Mouse (Mus musculus) ovary, postnatal 36 days (tissue): ENCODE measurements at regions not wholly inside any gene's neighbourhood (a gene's known extent, or its start where the extent isn't known, plus 50 kb on each side); places are given as distances from the start of the nearest gene placed in this dataset.
"Not testable (repeated sequence)": the region's sequence is repeated elsewhere in the genome, so short reads cannot be mapped to it uniquely, and the experiment has no call there.

ENCODE experiments used
- DNase-seq: peaks from one replicate; pipeline ENCODE4 v3.0.0; 2022; ENCODE audit warnings: low spot score, mixed read lengths

DNA sequence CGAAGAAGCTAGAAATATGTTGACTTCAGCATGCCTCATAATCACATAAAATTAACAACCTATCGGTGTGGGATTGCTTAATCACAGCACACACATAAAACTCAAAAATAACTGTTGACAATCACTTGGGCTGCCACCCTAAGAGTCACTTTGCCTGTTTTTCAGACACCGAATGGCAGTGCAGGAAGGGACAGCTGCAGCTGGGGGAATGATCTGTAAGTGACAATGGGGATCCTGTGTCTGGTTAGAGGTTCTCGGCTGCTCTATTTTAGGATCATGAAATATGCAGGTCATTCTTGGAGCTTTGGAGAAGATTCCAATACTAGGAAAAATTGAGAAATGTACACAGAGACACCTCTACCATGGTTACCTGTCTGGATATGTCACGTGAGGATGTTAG is 54.4 kb upstream of the Tcf12 start:
- DNase-seq: no peak

DNA sequence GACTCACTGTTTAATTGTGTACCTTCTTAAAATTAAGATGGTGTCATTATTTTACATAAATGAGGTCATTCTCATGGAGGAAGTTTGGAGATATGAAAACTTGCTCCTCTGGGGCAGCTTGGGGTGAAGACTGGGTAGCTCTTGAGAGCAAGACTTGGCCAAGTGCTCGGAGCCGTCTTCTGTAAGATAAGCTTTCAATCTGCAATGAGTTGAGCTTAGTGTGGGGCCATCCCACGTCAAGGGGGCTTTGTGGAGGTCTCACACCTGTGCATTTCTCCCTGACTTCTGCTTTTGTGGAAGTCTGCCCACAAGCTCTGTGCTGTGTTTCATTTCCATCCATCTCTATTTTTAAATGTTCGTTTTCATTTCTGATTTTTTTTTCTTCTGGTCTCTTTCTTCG is 54.9 kb upstream of the Tcf12 start:
- no peak for DNase-seq

DNA sequence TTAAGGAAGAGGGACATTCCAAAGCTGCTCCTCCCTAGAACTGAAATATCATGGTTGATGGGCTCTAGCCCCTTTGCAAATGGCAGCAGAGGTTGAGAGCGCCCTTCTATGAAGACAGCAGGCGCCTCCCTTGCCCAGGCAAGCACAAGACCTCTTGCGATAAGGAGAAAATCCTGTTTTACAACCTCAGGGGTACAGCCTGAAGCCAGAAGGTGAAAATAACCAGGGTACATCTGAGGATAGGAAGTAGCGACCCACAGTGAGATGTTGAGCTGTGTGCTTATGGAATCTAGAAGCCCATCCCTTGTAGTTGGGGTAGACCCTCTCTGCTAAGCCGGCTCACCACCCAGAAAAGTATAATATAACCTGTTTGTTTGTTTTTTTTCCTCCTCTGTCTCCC is 57.6 kb upstream of the Tcf12 start:
- no peak for DNase-seq

DNA sequence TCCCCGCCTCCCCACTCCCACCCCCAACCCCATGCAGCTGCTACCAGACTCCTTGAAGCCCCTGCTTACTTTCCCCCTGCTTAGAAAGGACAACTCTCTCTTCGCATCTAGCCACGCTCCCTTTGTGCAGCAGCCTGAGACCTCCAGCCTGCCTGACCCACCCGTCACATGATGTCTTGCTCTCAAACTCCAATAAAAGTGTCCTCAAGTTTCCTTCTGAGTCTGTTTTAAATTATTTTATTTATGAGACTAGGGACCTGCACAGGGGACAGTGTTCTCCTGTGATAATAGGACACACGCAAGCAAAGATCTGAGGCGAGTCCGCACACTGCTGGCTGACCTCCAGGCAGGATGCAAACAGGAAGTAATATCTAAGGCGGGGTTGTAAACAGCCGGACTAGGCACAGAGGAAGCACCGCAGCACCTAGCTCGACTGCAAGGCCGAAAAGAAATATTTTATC is 58.1 kb upstream of the Tcf12 start:
- DNase-seq: peak; percentile 49

DNA sequence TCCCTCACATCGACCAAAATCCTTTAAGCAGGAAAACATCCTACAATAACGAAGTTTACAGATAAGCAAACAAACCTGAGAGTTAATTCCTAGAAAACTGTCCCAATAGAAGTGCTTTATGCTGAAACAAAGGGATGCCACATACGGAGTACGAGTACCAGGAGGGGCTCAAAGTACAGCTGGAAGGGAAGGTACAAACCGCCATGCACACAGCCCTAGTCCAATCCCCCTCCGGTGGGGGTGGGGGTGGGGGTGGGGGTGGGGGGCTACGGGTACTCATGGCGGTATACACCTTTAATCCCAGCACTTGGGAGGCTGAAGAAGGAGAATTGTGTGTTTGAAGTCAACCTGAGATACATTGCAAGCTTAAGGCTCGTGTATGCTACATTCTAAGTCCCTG is 58.6 kb upstream of the Tcf12 start:
- no peak for DNase-seq

DNA sequence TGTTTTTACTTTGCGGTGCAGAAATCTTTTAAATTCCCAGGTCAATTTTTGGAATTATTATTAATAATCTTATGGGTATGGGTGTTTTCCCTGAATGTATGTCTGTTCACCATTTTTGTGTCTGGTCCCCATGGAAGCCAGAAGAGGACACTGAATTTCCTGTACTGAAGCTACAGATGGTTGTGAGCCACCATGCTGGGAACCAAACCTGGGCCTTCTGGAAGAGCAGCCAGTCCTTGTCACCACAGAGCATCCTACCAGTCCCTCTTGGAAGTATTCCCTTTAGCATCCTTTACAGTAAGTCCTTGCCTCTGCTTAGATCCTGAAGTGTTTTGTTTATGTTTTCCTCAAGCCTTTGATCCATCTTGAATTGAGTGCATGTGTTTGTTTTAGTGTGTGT is 60.7 kb upstream of the Tcf12 start:
- DNase-seq: no peak

DNA sequence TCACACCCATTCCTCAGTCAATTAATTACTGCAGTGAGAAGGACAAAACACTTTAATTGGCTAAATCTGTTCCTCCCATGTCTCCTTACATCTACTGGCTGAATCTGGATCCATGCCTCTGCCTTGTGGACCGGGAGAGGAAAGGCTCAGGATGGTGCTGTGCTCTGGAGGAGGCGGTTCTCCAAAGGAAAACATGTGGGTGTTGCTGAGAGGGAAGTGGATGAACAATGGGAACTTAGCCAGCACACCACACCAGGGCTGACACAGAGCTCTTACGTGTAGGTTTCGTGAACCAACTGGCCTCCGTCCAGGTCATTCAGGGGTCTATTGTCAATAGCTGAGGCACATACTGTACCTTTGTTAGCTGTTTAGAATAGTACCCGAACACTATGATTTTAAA is 69.3 kb upstream of the Tcf12 start:
- DNase-seq: peak; percentile 12

DNA sequence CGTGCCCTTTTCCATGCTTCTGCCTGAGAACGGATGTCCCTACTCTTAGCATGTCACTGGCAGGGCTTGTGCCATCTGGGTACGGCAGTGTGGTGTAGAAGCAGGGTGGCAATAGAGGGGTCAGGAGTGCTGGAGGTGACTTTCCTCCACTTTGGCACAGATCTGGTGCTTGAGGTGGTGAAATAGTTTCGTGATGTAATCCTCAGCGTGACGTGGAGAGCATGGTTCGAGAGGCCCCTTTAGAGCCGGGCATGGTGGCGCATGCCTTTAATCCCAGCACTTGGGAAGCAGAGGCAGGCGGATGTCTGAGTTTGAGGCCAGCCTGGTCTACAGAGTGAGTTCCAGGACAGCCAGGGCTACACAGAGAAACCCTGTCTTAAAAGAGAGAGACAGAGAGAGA is 71.7 kb upstream of the Tcf12 start:
- DNase-seq: no peak

DNA sequence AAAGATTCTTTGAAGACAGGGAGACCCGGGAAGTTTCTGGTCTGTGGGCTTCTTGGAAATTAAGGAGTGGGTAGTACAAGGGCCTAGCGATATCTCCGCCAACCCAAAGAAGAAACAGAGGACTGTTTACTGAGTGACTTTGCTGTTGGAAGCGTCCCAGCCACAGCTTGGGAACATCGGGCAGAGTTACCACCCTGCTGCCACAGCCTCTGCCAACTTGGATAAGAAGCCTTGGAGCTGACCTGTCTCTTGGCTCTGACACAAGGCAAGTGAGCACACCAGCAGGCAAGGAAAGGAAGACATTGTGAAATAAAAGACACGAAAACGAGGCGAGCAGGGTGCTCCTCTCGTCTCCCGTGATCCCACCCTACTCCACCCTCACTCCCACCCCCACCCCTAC is 72.3 kb upstream of the Tcf12 start:
- peak; percentile 58 for DNase-seq

DNA sequence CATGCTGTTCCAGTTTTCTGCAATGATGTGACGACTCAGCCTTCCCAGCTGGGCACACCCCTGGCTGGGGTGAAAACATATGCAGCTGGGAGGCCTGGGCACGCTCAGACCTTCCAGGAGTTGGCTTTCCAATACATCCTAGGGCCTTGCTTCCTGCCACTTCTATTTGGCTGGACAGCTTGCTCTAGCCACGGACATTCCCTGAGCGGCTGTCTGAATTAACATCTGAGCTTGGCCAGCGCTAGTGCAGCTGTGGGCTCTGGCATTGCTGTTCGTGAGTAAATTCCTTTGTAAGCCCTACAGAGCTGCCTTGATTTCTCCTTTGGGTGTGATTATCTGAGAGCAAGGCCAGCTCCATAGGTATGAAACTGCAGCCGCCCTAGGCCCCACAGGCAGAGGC is 78.2 kb upstream of the Tcf12 start:
- DNase-seq: no peak

DNA sequence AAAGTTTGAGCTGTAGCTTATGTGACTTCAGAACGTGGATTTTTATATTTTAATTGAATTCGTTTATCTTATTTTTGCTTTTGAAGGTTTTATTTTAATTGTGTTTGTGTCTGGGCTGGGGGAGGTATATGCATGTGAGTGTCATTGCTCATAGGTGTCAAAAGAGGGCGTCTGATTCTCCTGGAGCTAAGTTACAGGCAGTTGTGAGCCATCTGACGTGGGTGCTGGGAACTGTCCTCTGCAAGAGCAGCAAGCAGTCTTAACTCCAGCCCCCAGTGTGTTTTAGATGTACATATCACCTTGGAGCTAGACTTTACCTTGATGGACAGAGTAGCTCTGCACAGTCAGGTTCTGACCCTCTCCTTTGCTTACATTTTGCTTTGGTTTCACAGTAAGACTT is 79.0 kb upstream of the Tcf12 start:
- DNase-seq: no peak

DNA sequence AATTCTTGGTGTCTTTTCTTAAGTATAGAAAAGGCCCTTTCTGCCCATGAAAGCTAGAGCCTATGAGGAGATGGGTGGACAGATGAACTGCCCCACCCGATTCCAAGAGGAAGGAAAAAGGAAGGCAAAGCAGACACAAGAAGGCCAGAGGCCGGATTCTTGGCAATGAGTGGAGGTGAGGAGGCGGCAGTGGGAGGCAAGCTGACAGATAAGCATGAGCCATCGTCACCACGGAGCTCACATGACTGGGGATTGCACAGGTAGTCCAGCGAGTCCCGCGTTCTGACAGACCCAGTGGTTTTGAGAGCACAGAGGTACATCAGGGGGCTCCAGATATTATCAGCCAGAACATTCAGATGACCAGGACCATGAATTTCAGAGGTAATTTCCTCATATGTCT is 79.4 kb upstream of the Tcf12 start:
- DNase-seq: no peak

DNA sequence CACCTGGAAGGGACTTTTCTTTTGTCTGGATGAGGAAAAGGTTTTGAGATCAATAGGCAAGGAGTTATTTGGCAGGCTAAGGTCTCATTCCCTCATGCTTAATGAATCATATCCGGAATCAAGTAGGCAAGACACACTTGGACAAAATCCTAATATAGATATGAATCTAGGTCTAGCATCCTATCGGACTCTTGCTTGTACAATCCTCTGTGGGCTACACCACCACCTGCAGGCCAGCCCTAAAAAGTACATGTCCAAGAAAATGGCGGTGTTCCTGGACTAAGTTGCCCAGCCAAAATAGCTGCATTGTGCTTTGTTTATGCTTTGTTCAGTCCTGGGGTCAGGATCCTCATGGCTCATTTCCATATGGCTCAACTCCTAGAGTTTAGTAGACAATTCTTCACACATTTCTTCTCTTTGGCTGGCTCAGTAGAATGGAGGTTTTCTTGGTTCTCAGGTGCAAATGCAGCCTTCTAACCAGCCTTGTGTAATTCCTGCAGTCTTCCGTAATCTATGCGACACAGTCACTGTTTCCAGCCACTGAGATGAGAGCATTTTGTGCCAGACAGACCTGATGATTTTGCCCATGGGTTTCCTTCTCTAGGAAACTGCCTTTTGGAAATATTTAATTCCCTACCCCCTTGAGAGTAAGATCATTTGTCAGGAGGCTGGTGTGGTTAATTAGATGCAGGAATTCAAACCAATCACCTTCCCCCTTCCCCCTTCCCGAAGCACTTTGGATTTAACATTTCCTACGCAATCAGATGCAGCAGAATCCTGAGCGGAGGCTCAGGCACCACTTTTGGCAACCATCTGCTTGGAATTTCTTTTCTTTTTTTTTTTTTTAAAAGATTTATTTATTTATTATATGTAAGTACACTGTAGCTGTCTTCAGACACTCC is 80.6 kb upstream of the Tcf12 start:
- peak; percentile 60 for DNase-seq

DNA sequence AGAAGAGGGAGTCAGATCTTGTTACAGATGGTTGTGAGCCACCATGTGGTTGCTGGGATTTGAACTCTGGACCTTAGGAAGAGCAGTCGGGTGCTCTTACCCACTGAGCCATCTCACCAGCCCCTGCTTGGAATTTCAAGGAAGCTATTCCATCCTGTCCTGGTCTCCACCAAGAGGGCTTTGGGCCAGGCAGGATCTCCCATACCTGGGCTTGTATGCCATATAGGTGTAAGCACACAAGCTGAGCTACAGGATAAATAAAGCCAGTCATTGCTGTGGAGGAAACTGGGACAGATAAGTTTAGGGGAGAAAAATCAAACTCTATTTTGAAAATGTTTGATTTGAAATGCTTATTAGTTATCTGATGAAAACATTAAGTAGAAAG is 81.3 kb upstream of the Tcf12 start:
- not testable (repeated sequence) for DNase-seq

DNA sequence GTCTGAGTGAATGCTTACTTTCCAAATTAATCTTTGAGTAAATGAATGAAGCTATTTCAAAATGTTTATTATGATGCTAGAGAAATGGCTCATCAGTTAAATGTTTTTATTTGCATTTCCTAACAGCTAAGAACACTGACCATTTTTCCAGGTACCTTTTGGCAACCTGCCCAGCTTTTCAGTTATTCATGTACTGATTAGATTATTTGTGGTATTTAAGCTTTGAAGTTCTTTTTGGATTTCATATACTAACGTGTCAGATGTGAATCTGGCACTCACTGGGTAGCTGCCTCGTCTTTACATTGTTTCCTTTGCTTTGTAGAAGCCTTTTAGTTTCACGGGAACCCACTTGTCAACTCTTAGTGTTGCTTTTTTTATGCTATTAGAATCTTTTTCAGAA is 79.3 kb upstream of the Zfp280d start:
- no peak for DNase-seq

DNA sequence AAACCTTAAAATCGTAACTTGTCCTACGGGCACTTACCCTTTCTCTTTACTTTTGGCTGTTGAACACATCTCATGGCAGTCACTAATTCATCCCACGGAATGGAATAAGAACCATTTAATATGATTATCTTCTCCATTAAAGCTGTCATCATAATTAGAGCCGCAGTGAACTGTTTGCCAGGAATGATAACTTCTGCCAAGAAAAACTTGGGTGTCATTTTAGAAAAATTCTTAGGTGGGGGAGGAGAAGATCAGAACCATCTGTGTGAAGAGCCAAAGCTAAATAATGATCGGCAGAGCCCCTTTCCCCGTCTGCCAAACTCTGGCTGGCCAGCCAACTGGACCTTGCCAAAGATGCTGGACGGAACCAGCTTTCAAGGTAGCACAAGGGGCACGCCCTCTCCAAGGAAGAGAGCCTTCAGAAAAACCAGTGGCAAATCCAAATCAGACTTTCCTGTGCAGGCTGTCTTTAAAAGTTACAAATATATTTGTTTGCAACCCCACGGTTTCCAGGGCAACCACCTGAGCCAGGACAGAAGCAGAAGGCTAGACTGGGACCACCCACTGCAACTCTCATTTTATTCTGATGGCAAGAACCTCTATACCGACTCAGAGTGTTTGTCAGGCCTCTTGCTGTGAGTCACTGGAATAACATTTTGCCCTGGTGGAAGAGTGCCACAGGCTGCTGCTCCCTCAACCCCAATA is 77.9 kb upstream of the Zfp280d start:
- DNase-seq: no peak

DNA sequence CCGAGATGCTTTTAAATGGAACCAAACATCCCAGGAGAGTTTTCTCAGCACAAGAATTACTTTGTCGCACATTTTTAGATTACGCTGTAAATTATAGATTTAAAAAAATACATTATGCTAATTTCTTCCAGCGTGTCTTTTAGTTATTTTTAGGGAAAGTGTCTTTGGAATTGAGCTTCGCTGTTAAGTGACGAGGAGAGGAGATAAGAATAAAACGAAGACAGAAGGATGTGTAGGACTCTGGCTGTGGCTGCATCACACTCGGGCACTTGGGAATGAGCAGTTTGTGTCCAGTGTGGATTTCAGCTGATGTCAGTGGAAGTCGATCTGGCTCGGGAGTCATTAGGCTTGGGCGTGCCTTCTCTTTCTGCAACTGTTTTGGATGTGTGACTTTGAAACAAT is 77.3 kb upstream of the Zfp280d start:
- no peak for DNase-seq

DNA sequence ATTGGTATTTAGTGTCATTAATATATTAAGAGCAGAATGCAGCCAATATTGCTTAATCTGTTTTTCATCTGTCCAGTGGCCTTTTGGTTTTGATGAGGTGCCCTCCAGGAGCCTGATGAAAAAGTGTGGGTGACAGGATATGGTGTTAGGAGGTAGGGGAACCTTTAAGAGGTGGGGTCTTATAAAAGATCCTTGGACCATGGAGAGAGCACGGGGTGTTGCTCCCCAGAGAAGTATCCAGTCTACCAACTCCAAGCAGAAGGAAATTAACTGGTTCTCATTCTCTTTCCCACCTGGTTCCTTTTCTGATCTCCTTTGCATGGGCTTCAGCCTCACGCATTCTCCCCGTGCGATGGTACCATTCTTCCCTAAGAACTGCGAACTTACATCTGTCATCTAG is 75.7 kb upstream of the Zfp280d start:
- no peak for DNase-seq

DNA sequence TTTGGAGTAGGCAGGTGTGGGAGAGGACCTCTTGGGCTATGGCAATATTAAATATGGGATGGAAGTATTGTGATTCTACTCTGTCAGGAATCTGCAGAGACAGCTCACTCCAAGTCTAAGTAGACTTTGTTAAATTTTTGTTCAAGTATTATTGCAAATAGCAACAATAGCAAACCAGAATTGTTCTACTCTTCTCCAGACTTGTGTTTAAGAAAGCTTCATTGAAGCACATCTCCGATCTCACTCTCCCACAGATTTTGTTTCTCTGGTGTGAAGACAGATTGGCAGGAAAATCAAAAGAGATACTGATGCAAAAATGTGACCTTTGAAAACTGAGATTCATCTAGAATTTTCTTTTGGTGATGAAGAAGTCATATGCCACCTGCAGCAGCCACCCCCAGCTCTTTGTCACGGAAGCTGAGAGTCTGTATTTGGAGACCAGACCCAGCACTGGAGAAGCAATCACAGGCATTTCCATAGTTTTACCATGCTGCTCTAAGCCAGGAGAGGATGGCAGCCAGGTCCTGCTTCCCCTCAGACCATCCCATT is 70.2 kb upstream of the Zfp280d start:
- no peak for DNase-seq

DNA sequence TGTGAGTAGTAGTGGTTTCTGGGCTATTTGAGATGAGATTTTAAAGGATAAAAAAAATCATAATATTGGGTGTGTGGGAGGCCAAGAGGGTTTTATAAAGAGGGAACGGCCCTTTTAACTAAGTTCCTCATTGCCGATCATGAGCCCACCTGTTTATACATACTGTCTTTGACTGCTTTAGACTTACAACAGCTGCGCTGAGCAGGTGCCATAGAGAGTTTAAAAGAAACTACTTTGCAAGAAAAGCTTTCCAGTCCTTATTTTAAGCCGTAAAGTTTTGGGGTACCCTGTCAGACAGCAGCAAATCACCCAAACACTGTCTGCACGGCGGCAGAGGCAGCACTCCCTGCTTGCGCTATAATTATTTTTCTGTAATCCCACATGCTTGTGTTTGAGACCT is 68.8 kb upstream of the Zfp280d start:
- DNase-seq: no peak

DNA sequence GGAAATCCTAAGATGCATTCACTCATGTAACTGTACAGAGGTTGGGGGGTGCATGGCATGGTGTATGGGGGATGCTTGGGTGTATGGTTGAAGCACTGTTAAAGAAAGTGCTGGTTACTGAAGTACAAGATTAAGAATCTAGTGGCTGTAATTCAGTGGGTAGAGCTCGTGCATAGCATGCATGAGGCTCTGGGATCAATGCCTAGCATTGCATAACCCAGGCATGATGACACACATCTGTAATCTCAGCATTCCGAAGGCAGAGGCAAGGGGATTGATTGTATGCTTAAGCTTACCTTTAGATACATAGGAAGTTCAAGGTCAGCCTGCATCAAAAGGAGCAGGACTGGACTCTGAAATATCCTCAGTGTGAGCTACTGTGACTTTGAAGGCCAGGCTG is 67.7 kb upstream of the Zfp280d start:
- no peak for DNase-seq

DNA sequence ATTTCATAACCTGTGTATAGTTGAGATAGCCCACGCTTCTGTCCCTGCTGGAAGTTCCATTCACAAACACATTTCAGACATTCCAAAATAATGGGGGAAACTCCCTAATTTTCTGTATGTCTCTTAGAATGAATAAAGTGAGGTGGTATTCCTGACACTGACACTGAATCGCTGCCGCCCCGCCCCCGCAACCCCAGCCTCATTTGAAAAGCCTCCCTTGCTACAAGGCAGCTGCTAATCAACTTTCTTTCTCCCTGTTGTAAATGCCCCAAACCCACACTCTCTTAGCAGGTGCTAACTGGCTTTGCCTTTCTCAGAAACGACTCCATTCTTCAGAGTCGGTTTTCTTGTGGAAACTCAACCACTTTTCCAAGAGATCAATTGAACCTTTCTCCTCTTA is 66.4 kb upstream of the Zfp280d start:
- DNase-seq: no peak

DNA sequence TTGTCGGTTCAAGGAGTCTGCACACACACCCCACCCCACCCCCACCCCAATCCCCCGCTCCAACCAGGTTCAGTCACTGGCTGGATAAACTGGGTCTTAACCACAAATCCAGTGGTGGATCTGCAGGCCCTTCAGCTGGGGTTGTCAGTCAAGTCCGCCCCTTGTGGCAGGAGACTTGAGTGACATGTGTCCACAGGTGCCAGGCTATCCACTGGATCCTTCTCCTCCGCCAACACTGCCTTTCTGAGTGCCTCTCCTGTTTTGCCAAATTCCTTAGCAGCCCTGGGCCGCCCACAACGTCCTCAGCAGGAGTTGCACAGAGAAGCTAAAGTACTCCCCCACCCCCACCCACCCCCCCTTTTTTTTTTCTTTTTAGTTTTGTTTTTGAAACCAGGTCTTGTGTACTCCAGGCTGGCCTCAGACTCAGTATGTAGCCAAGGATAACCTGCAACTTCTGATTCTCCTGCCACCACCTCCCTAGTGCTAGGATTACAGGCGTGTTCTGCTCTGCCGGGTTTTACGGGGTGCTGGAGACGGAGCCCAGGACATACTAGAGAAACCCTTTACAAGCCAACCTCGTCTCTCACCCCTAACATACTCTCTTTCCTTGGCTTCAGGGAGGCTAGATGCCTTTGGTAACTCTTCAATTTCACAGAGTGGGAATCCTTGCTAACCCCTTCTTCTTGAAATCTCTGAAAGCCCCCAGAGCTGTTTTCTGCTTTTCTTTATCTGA is 57.2 kb upstream of the Zfp280d start:
- no peak for DNase-seq
